Mouse (Mus musculus) yolk sac, embryonic 10.5 days (tissue): ENCODE results near the gene Ccdc114.

Experiments used
- DNase-seq: peaks from one replicate; pipeline ENCODE4 v3.0.0-alpha.2; 2017; ENCODE audit warnings: low spot score

Gene Ccdc114

GRCm38 (mm10) chr7:45986893-45987292, 63.0 kb downstream of the Ccdc114 start:
- DNase-seq: no peak

- no peak for DNase-seq
Observed at GRCm38 (mm10) chr7:45988344-45988743, 64.5 kb downstream of the Ccdc114 start.

GRCm38 (mm10) chr7:45992470-45992869, 68.6 kb downstream of the Ccdc114 start:
- DNase-seq: peak; percentile 15
